8 mouse cellular contexts compared by ENCODE assay signal in genomic region chr2:17732210-17732609, GRCm38 (mm10). TPM values are rescaled to one million over a fixed set of nuclear protein-coding genes. Genes with fewer than 3 reads are reported as not detected.
DNase-seq lines count a peak whose midpoint lies in the region; ATAC-seq and TF ChIP-seq lines count a peak whose summit lies in the region.

No protein-coding gene starts in this region.

- no peak overlapping the region for H3K9ac ChIP-seq in heart, embryonic 12.5 days
- H3K9ac ChIP-seq in limb, embryonic 14.5 days (ENCODE audit: low read depth, low read length, severe bottlenecking) = no peak overlapping the region
- H3K9ac ChIP-seq in stomach, postnatal 0 days (ENCODE audit: low read length) = no peak overlapping the region

- H3K27ac ChIP-seq in heart, embryonic 12.5 days (ENCODE audit: poor library complexity, severe bottlenecking) = no peak overlapping the region
- no peak overlapping the region for H3K27ac ChIP-seq in limb, embryonic 14.5 days (replicated peaks; ENCODE audit: low read depth, low read length)
- no peak overlapping the region for H3K27ac ChIP-seq in stomach, postnatal 0 days (replicated peaks)

- H3K4me3 ChIP-seq in heart, embryonic 12.5 days = no peak overlapping the region
- no peak overlapping the region for H3K4me3 ChIP-seq in limb, embryonic 14.5 days (replicated peaks; ENCODE audit: low read length)
- H3K4me3 ChIP-seq in stomach, postnatal 0 days (ENCODE audit: low read depth, low read length) = no peak overlapping the region

- peaks cover 11% of the 10 kb centered on the region; the same call in 1 of the 2 replicates for H3K4me1 ChIP-seq in heart, embryonic 12.5 days (replicated peaks)
- peaks cover 8% of the 10 kb centered on the region for H3K4me1 ChIP-seq in limb, embryonic 14.5 days (ENCODE audit: control insufficient read depth, insufficient read depth, low read length)
- H3K4me1 ChIP-seq in stomach, postnatal 0 days (replicated peaks; ENCODE audit: control insufficient read depth, insufficient read depth) = peaks cover 2% of the 10 kb centered on the region; the same call in 1 of the 2 replicates

- TF ChIP-seq EP300 in stomach, postnatal 0 days (optimal IDR thresholded peaks at IDR 0.05) = no peak

- H3K27me3 ChIP-seq in heart, embryonic 12.5 days (replicated peaks) = peaks cover 25% of the 10 kb centered on the region; the same call in 1 of the 2 replicates
- H3K27me3 ChIP-seq in limb, embryonic 14.5 days (ENCODE audit: control insufficient read depth, insufficient read depth, low read length) = peaks cover 20% of the 10 kb centered on the region; the same call in 1 of the 2 replicates
- no peaks in the 10 kb centered on the region for H3K27me3 ChIP-seq in stomach, postnatal 0 days (ENCODE audit: control insufficient read depth, insufficient read depth, low read length)

- TF ChIP-seq POLR2A in limb, embryonic 14.5 days (IDR thresholded peaks at IDR 0.05; ENCODE audit: borderline replicate concordance, extremely low read depth, insufficient read depth, insufficient read length) = no peak

- DNase-seq in heart, adult 9 months (ENCODE audit: low spot score in 2 of 2) = no peak
- DNase-seq in lung, postnatal 36 days = peak; percentile 40
- DNase-seq in lung, postnatal 10 days = no peak
- no peak for DNase-seq in limb, embryonic 14.5 days (ENCODE audit: low spot score)
- DNase-seq in stomach, postnatal 0 days (ENCODE audit: low spot score) = no peak
- DNase-seq in left cerebral cortex, postnatal 36 days (ENCODE audit: low spot score in 2 of 2) = no peak
- DNase-seq in adipocyte (ENCODE audit: low spot score) = no peak

- H3K9me3 ChIP-seq in heart, embryonic 12.5 days (replicated peaks) = no peaks in the 10 kb centered on the region
- no peaks in the 10 kb centered on the region for H3K9me3 ChIP-seq in limb, embryonic 14.5 days (ENCODE audit: control insufficient read depth, low read length)
- no peaks in the 10 kb centered on the region for H3K9me3 ChIP-seq in stomach, postnatal 0 days (ENCODE audit: control insufficient read depth, low read length)

- WGBS in heart, embryonic 12.5 days = 39% methylated on average over 7 of the region's 7 CpGs
- 42% methylated on average over 7 of the region's 7 CpGs for WGBS in limb, embryonic 14.5 days
- WGBS in stomach, postnatal 0 days = 63% methylated on average over 7 of the region's 7 CpGs

- H3K4me2 ChIP-seq in heart, embryonic 12.5 days = peak overlapping the region; percentile 97
- peak overlapping the region; percentile 17; the same call in 1 of the 2 replicates for H3K4me2 ChIP-seq in limb, embryonic 14.5 days (replicated peaks; ENCODE audit: low read depth, low read length, severe bottlenecking)
- 0 out of 2 replicates have a peak overlapping the region, but pooled peaks have one; percentile 11 for H3K4me2 ChIP-seq in stomach, postnatal 0 days (replicated peaks; ENCODE audit: low read depth)

- no peak for ATAC-seq in heart, embryonic 12.5 days (ENCODE audit: insufficient number of reproducible peaks, low FRiP score)
- no peak for ATAC-seq in limb, embryonic 14.5 days (ENCODE audit: low FRiP score, low read depth)
- no peak for ATAC-seq in stomach, postnatal 0 days (ENCODE audit: low FRiP score, low TSS enrichment)

- intact Hi-C loops in left cerebral cortex, postnatal 36 days (cut with DNase I) = loop anchor here (5.0 kb wide), 2 partner anchors 110 to 325 kb away; partner anchors contain the start of gene Mllt10

- TF ChIP-seq CTCF in stomach, postnatal 0 days (IDR thresholded peaks at IDR 0.05; ENCODE audit: low read depth) = no peak

- H3K36me3 ChIP-seq in heart, embryonic 12.5 days = no peaks in the 10 kb centered on the region
- H3K36me3 ChIP-seq in limb, embryonic 14.5 days (ENCODE audit: control insufficient read depth, insufficient read depth, low read length) = no peaks in the 10 kb centered on the region
- H3K36me3 ChIP-seq in stomach, postnatal 0 days (ENCODE audit: control insufficient read depth, insufficient read depth, low read length) = no peaks in the 10 kb centered on the region

RNA-seq across cellular contexts. Expression of gene Nebl, which starts 0.9 kb away (rescaled TPM):
- polyA plus RNA-seq in heart, embryonic 12.5 days (2016; fragmentation: Nextera tagmentation; extraction: Ambion mirVana) = 337 and 368 TPM in 2 replicates
- 8.8 and 14.3 TPM in 2 replicates for polyA plus RNA-seq in limb, embryonic 14.5 days (2012; rRNA removed)
- polyA plus RNA-seq in limb, embryonic 14.5 days (2014; fragmentation: Nextera tagmentation; extraction: Ambion mirVana) = 23.9 and 25.7 TPM in 2 replicates
- polyA plus RNA-seq in stomach, postnatal 0 days (2015; fragmentation: Nextera tagmentation; extraction: Ambion mirVana) = 7.9 and 8.9 TPM in 2 replicates
- 10 to 100 TPM; 70.4 to 79.5 TPM for total RNA-seq in left cerebral cortex, postnatal 36 days (2021)

Comparison
In these comparisons a context has a peak if more than half of its experiments do, and no peak if none do; other contexts are left out.
1. H3K4me2 ChIP-seq: peak in every context shown above with its lines; median percentile 97 in heart, embryonic 12.5 days; 17 in limb, embryonic 14.5 days; 11 in stomach, postnatal 0 days.
2. RNA of gene Nebl, which starts 0.9 kb away (polyA plus RNA-seq): 337 to 368 TPM in heart, embryonic 12.5 days; 8.8 to 25.7 TPM in limb, embryonic 14.5 days and 7.9 to 8.9 TPM in stomach, postnatal 0 days; every median in the first group is over 10 times any median in the second.